Mouse (Mus musculus): ENCODE measurements around the gene Atp8b5. TPM values are rescaled to one million over a fixed set of nuclear protein-coding genes. Genes with fewer than 3 reads are reported as not detected.

Gene Atp8b5
- polyA plus RNA-seq, 1 experiment from 2014 or later: 0.15 TPM

DNA sequence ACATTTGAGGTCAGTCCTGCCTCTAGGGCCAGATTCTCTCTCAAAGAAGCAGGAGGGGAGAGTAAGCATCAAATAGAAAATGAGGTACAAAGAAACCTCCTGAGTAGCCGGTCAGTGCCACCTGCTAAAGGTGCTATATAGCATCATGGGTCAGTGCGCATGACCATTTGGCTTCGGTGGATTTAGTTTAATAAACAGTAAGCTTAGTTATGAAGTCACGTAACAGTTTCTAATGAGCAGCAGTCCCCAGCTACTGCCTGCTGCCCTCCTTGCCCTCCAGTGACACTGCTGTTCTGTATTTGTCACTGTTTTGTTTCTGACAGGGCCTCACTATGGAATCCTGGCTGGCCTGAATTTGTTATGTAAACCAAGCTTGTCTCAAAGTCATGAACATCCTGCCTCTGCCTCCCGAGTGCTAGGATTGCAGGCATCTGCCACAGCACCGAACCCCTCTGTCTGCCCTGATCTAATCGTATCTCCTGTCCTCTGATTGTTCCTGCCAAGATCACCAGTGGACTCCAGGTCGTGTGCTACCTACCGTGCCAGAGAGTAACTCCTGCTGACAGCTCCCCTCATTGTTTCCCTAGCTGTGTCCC is 123.0 kb downstream of the Atp8b5 start:
- WGBS: 75% methylated on average over 9 of the region's 9 CpGs
- Histone ChIP-seq H3K4me3 (ENCODE audit: low read depth, low read length) (no peak overlapping the region), H3K4me1 (ENCODE audit: control insufficient read depth, insufficient read depth, low read length) (0 out of 2 replicates have a peak, but pooled peaks cover 2% of the 10 kb centered on the region), H3K36me3 (ENCODE audit: control insufficient read depth, insufficient read depth, low read length) (no peaks in the 10 kb centered on the region), H3K9me3 (ENCODE audit: control insufficient read depth, low read length) (no peaks in the 10 kb centered on the region), H3K9ac (ENCODE audit: low read length) (no peak overlapping the region), H3K4me2 (ENCODE audit: low read depth, severe bottlenecking) (no peak overlapping the region), H3K27me3 (ENCODE audit: control insufficient read depth, insufficient read depth, low read length) (no peaks in the 10 kb centered on the region), H3K27ac (replicated peaks; ENCODE audit: low read depth, low read length) (no peak overlapping the region)
- no peak for ATAC-seq (ENCODE audit: insufficient number of reproducible peaks, low FRiP score, low TSS enrichment, low read depth)
- no peak for DNase-seq (ENCODE audit: low spot score)

GRCm38 (mm10) chr4:43391521-43392050 is 124.6 kb downstream of the Atp8b5 start:
- Histone ChIP-seq H3K4me3 (ENCODE audit: low read depth, low read length) (no peak overlapping the region), H3K4me1 (ENCODE audit: control insufficient read depth, insufficient read depth, low read length) (0 out of 2 replicates have a peak, but pooled peaks cover 2% of the 10 kb centered on the region), H3K9me3 (ENCODE audit: control insufficient read depth, low read length) (no peaks in the 10 kb centered on the region), H3K27ac (replicated peaks; ENCODE audit: low read depth, low read length) (no peak overlapping the region), H3K9ac (ENCODE audit: low read length) (no peak overlapping the region), H3K4me2 (ENCODE audit: low read depth, severe bottlenecking) (no peak overlapping the region), H3K36me3 (ENCODE audit: control insufficient read depth, insufficient read depth, low read length) (no peaks in the 10 kb centered on the region), H3K27me3 (ENCODE audit: control insufficient read depth, insufficient read depth, low read length) (no peaks in the 10 kb centered on the region)
- ATAC-seq (ENCODE audit: insufficient number of reproducible peaks, low FRiP score, low TSS enrichment, low read depth) (no peak), DNase-seq (ENCODE audit: low spot score) (no peak)
- 79% methylated on average over 3 of the region's 3 CpGs for WGBS

GRCm38 (mm10) chr4:43394345-43394891 is 127.5 kb downstream of the Atp8b5 start:
- Histone ChIP-seq H3K36me3 (ENCODE audit: control insufficient read depth, insufficient read depth, low read length) (no peaks in the 10 kb centered on the region), H3K27ac (replicated peaks; ENCODE audit: low read depth, low read length) (no peak overlapping the region), H3K4me2 (ENCODE audit: low read depth, severe bottlenecking) (no peak overlapping the region), H3K4me3 (ENCODE audit: low read depth, low read length) (no peak overlapping the region), H3K9ac (ENCODE audit: low read length) (no peak overlapping the region; the same call in 1 of the 2 replicates), H3K9me3 (ENCODE audit: control insufficient read depth, low read length) (no peaks in the 10 kb centered on the region), H3K27me3 (ENCODE audit: control insufficient read depth, insufficient read depth, low read length) (no peaks in the 10 kb centered on the region), H3K4me1 (ENCODE audit: control insufficient read depth, insufficient read depth, low read length) (0 out of 2 replicates have a peak, but pooled peaks cover 5% of the 10 kb centered on the region)
- WGBS: 60% methylated on average over 15 of the region's 15 CpGs
- DNase-seq (ENCODE audit: low spot score): no peak
- ATAC-seq (ENCODE audit: insufficient number of reproducible peaks, low FRiP score, low TSS enrichment, low read depth): no peak

DNA sequence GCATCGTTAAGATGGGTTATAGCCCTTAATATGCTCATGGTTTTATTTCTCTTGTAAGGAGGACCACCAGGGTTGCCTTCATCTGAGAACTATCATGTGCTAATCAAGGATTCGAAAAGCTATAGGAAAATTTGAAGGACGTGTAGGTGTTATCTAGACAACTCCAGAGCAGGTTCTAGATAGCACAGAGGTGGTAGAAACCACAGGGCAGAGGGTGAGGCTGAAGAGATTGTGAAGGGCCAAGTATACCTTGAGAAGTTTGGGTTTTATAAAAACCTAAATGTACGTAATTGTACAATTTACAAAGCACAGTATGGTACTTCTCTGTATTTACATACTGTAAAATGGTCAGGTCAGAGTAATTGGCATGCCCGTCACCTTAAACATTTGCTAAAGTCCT is 128.2 kb downstream of the Atp8b5 start:
- no peak for DNase-seq (ENCODE audit: low spot score)
- H3K9me3 ChIP-seq (ENCODE audit: control insufficient read depth, low read length): no peaks in the 10 kb centered on the region
- H3K9ac ChIP-seq (ENCODE audit: low read length): no peak overlapping the region
- no peaks in the 10 kb centered on the region for H3K27me3 ChIP-seq (ENCODE audit: control insufficient read depth, insufficient read depth, low read length)
- no peaks in the 10 kb centered on the region for H3K36me3 ChIP-seq (ENCODE audit: control insufficient read depth, insufficient read depth, low read length)
- no peak overlapping the region for H3K4me3 ChIP-seq (ENCODE audit: low read depth, low read length)
- H3K4me1 ChIP-seq (ENCODE audit: control insufficient read depth, insufficient read depth, low read length): 0 out of 2 replicates have a peak, but pooled peaks cover 7% of the 10 kb centered on the region
- no peak overlapping the region for H3K27ac ChIP-seq (replicated peaks; ENCODE audit: low read depth, low read length)
- H3K4me2 ChIP-seq (ENCODE audit: low read depth, severe bottlenecking): no peak overlapping the region
- WGBS: 88% methylated on average over 5 of the region's 5 CpGs
- no peak for ATAC-seq (ENCODE audit: insufficient number of reproducible peaks, low FRiP score, low TSS enrichment, low read depth)

GRCm38 (mm10) chr4:43395836-43396235 is 128.9 kb downstream of the Atp8b5 start:
- Histone ChIP-seq H3K9me3 (ENCODE audit: control insufficient read depth, low read length) (no peaks in the 10 kb centered on the region), H3K36me3 (ENCODE audit: control insufficient read depth, insufficient read depth, low read length) (no peaks in the 10 kb centered on the region), H3K27me3 (ENCODE audit: control insufficient read depth, insufficient read depth, low read length) (no peaks in the 10 kb centered on the region), H3K4me2 (ENCODE audit: low read depth, severe bottlenecking) (no peak overlapping the region), H3K4me3 (ENCODE audit: low read depth, low read length) (no peak overlapping the region), H3K4me1 (ENCODE audit: control insufficient read depth, insufficient read depth, low read length) (peaks cover 10% of the 10 kb centered on the region; the same call in 1 of the 2 replicates), H3K9ac (ENCODE audit: low read length) (no peak overlapping the region), H3K27ac (replicated peaks; ENCODE audit: low read depth, low read length) (no peak overlapping the region)
- ATAC-seq (ENCODE audit: insufficient number of reproducible peaks, low FRiP score, low TSS enrichment, low read depth) (no peak), DNase-seq (ENCODE audit: low spot score) (no peak)
- WGBS: 65% methylated on average over 9 of the region's 9 CpGs

DNA sequence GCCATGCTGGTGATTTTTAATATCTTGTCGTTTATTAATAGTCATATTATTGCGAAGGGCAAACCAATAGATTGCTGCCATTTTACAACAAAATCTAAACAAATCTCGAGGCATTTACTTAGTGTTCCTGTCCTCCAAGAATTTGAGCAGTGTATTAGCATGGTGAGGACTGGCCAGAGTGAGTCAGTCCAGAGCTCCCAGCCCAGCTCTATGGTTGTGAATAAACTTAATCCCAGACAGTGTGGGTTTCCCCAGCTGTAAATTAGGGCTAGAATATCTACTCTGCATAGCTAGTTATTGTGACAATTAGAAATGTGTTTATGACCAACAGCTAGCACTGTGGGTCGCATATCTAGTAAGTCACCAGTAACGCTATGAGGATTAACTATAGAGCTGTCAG is 129.4 kb downstream of the Atp8b5 start:
- no peak for DNase-seq (ENCODE audit: low spot score)
- WGBS: 87% methylated on average over 5 of the region's 5 CpGs
- H3K9me3 ChIP-seq (ENCODE audit: control insufficient read depth, low read length): no peaks in the 10 kb centered on the region

GRCm38 (mm10) chr4:43398014-43398413 is 131.1 kb downstream of the Atp8b5 start:
- H3K9me3 ChIP-seq (ENCODE audit: control insufficient read depth, low read length): no peaks in the 10 kb centered on the region
- no peak overlapping the region for H3K9ac ChIP-seq (ENCODE audit: low read length)
- 72% methylated on average over 4 of the region's 4 CpGs for WGBS
- no peak overlapping the region for H3K4me3 ChIP-seq (ENCODE audit: low read depth, low read length)
- no peaks in the 10 kb centered on the region for H3K36me3 ChIP-seq (ENCODE audit: control insufficient read depth, insufficient read depth, low read length)
- no peak for ATAC-seq (ENCODE audit: insufficient number of reproducible peaks, low FRiP score, low TSS enrichment, low read depth)
- H3K27me3 ChIP-seq (ENCODE audit: control insufficient read depth, insufficient read depth, low read length): no peaks in the 10 kb centered on the region
- no peak overlapping the region for H3K4me2 ChIP-seq (ENCODE audit: low read depth, severe bottlenecking)
- H3K4me1 ChIP-seq (ENCODE audit: control insufficient read depth, insufficient read depth, low read length): peaks cover 26% of the 10 kb centered on the region; the same call in 1 of the 2 replicates
- no peak for DNase-seq (ENCODE audit: low spot score)
- no peak overlapping the region for H3K27ac ChIP-seq (replicated peaks; ENCODE audit: low read depth, low read length)

More for the DNA sequence above, 129.4 kb downstream of the Atp8b5 start:
- Histone ChIP-seq H3K4me3 (ENCODE audit: low read depth, low read length) (no peak overlapping the region), H3K9ac (ENCODE audit: low read length) (no peak overlapping the region), H3K27me3 (ENCODE audit: control insufficient read depth, insufficient read depth, low read length) (no peaks in the 10 kb centered on the region), H3K4me1 (ENCODE audit: control insufficient read depth, insufficient read depth, low read length) (peaks cover 16% of the 10 kb centered on the region; the same call in 1 of the 2 replicates), H3K4me2 (ENCODE audit: low read depth, severe bottlenecking) (no peak overlapping the region), H3K36me3 (ENCODE audit: control insufficient read depth, insufficient read depth, low read length) (no peaks in the 10 kb centered on the region), H3K27ac (replicated peaks; ENCODE audit: low read depth, low read length) (no peak overlapping the region)
- no peak for ATAC-seq (ENCODE audit: insufficient number of reproducible peaks, low FRiP score, low TSS enrichment, low read depth)

DNA sequence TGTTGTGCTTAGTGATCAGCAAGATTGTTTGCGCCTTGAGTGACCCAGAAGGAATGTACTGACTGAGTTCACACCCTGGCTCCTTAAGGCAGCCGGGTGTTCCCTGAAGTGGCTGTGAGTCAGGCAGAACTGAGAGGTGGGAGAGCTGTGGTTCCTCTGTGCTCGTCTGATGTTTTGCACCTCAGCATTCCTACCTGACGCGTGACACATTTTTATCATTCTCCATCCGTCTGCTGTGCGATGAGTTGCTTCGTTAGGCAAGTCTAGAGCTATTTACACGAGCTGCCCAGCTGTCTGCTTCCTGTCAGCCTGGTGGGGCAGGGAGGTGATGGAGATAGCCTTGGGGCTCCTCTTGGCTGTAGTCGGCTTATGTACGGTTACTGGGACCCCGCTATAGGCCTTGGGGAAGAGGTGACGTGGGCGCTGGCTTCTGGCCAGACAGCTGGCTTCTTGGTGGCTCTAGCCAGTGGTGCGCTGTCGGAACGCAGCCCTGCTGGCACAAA is 131.9 kb downstream of the Atp8b5 start:
- Histone ChIP-seq H3K4me1 (ENCODE audit: control insufficient read depth, insufficient read depth, low read length) (peaks cover 26% of the 10 kb centered on the region; the same call in 1 of the 2 replicates), H3K9ac (ENCODE audit: low read length) (no peak overlapping the region)
- no peak for ATAC-seq (ENCODE audit: insufficient number of reproducible peaks, low FRiP score, low TSS enrichment, low read depth)

More for the DNA sequence above, 131.9 kb downstream of the Atp8b5 start:
- Histone ChIP-seq H3K4me3 (ENCODE audit: low read depth, low read length) (no peak overlapping the region), H3K36me3 (ENCODE audit: control insufficient read depth, insufficient read depth, low read length) (no peaks in the 10 kb centered on the region), H3K9me3 (ENCODE audit: control insufficient read depth, low read length) (no peaks in the 10 kb centered on the region), H3K27ac (replicated peaks; ENCODE audit: low read depth, low read length) (no peak overlapping the region), H3K4me2 (ENCODE audit: low read depth, severe bottlenecking) (no peak overlapping the region), H3K27me3 (ENCODE audit: control insufficient read depth, insufficient read depth, low read length) (no peaks in the 10 kb centered on the region)
- WGBS: 57% methylated on average over 17 of the region's 17 CpGs
- peak; percentile 24 for DNase-seq (ENCODE audit: low spot score)
